Mouse (Mus musculus): ENCODE measurements around the gene Zfyve16.
A peak's percentile ranks its signal among the peaks of the same experiment; 100 is the strongest.

The Zfyve16 gene

DNA sequence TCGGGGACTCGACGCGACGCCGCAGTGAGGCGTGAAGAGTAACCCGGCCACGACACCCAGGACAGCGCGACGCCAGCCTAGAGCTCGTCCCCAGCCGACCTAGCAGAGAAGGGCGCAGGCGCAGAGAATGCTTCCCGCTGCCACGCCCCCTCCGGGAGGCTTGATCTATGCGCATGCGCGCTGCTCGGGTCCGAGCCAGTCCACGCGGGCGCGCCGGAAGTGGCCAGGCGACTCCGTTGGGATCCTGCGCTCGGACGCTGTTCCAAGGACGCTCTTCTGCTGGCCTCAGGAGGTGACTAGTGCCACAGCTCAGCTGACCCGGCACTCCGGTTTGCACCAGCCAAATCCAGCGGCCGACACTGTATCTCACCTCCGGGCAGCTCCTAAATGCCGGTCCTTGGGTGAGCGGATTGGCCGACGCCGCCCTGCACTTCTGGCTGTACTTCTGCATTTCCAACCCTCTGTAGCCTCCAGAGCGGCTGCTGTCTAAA is at the start of gene Zfyve16:
Gene Zfyve16, minus strand, starts transcription at position 148 of the 491 bp plus-strand sequence.
- peak; percentile 95 for DNase-seq (ENCODE audit: low spot score)

DNA sequence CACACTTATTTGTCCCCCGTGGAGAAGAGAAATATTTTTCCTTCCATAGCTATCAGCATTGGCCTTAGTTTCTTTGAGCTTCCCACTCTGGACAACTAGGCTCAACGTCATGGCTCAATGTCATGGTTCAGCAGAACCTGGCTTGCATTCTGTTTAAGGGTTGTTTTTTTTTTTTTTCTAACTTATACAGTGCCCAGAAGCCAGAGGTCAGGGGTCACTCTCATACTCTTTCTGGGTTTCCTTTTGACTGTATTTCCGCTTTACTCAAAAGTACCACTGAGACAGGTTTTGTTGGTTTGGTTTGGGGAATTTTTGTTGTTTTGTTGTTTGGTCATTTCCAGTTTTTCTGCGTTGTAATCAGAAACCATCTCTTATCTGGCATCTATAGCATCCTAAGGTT is 47.5 kb upstream of the Zfyve16 start:
- DNase-seq (ENCODE audit: low spot score) = no peak

DNA sequence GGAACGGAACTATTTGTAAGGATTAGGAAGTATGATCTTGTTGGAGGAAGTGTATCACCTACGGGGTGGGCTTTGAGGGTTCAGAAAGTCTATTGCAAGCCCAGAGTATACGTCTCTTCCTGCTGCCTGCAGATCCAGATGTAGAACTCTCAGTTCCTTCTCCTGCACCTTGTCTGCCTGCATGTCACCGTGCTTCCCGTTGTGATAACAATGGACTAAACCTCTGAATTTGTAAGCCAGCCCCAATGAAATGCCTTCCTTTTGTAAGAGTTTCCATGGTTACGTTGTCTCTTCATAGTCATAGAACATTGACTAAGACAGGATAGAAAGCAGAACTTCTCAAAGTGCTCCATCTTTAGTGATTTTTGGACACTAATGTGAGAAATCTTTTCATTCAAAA is 46.0 kb upstream of the Zfyve16 start:
- no peak for DNase-seq (ENCODE audit: low spot score)

DNA sequence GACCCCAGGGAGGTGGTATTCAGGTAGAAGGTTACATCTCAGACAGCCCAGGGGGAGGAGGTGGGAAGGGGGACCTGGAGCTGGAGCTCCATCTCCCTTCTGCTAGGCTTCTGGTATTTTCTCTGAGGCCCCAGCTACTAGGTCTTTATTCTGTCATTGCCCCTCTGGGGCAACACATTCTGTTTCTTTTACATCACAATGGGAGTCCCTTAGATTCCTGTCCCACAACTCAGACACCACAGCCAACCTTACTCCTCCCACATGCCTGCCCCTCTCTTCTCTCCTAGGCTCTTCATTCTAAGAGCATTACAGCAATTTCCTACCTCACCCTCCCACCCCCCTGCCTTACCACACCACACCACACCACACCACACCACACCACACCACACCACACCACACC is 45.4 kb upstream of the Zfyve16 start, which contains the start of gene Spz1:
Gene Spz1, minus strand, starts transcription at position 101 of the 400 bp plus-strand sequence.
- DNase-seq (ENCODE audit: low spot score) = no peak

DNA sequence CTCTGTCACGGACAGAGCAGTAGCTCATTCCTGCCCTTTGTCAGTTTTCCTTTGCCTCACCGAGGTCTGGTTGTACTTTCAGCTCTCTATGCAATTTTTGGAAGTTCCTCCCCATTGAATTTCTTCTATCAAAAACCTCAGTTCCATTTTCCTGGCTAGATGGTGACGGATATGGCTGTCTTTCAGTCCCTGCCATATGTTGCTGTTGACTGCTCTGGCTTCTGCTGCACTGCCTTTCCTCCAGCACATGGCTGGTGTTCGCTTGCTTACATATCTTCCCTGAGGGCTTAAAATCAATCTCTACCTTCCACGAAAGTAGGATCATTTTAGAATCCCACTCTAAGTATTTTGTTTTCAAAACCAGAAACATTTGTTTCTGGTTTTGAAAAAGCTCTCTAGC is 28.8 kb upstream of the Zfyve16 start:
- no peak for DNase-seq (ENCODE audit: low spot score)

DNA sequence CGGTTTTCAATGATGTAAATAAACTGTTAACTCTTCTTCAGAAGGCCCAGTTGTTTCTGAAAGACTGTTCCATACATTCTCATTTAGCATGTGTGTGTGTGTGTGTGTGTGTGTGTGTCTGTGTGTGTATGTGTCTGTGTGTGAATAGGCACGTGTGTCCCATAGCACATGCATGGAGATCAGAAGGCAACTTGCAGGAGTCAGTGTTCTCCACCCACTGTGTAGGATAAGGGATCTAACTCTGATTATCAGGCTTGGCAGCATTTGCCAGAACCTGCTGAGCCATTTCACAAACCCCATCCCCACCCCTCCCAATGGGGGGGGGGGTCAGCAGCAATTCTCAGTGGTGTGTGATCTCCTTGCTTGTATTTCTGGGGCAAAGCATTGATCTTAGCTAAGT is 26.6 kb upstream of the Zfyve16 start:
- no peak for DNase-seq (ENCODE audit: low spot score)

DNA sequence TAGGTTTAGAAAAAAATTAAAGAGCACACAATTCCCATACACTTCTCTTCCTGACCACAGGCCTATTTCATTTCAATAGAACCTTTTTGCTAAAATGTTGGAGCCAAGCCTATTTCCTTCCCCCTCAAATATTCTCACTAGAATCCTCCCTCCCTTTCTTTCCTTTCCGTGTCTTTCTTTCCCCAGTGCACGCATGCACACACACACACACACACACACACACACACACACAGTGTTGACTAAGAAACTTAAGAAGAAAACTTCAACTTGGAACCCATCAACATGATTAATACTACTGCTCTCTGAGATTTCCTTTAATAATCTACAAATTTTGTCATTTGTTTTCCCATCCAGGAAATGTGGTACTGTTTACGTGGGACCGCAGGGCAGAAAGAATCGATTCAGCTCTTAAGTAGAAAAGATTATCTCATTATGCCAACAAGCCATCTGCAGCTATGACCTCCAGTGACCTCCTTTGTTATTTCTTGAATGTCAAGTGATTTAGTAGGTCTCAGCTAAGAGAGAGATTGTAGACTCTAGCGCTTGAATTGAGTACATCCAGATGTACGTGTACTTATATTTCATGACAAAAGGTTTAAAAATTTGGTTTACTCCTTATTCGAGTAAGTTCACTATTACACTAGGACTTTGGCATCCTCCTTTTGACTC is 25.9 kb upstream of the Zfyve16 start:
- DNase-seq (ENCODE audit: low spot score) = no peak

DNA sequence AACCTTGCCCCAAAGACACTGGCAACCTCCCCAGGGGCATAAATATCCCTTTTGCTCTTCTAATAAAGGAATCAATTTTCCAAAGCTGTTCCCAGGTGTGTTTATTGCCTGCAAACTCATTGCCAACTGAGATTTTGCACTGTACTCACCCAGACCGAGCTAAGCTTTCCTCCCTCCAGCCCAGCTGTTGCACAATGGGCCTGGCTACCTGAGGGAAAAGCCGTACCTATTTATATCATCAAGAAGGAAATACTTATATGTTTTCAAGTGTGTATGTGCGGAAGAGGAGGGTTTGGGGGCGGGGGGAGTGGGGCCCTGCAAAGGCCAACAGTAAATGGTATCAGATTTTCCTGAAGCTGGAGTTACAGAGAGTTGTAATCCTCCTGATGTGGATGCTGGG is 16.4 kb upstream of the Zfyve16 start:
- DNase-seq (ENCODE audit: low spot score) = no peak

DNA sequence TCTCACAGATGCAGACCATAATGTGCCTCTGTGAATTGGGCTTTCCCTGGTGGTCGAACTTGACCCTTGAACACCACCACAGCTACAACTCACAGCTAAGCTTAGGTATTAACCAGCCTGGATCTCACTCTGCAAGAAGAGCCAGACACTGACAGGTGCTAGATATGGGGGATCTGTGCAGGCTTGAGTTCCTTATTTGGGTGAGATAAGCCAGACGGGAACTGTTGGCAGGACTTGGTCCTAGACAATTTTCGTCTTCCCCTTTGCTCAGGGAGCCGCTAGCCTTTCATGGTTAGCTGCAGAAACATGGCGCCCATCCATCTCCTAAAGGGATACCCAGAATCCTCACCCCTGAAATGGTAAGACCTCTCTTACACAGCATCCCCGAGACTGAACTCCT is 10.3 kb upstream of the Zfyve16 start:
- DNase-seq (ENCODE audit: low spot score) = no peak

DNA sequence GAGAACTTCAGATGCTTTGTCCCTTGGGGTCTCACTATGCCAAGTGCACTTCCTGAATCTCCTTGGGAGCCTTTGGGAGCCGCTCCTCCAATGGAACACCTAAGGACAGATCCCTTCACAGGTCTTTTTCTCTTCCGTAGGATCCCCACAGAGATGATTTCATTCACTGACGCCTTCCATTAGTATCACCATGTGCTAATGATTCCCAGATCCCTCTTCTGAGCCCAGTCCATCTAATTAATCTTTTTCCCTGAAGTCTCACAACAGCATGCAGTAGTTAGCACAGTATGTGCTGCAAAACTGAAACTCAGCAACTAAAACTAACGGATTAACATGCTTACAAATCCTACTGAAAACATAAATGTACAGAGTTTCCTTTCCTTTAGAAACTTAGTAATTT is 8.5 kb upstream of the Zfyve16 start:
- DNase-seq (ENCODE audit: low spot score) = no peak

DNA sequence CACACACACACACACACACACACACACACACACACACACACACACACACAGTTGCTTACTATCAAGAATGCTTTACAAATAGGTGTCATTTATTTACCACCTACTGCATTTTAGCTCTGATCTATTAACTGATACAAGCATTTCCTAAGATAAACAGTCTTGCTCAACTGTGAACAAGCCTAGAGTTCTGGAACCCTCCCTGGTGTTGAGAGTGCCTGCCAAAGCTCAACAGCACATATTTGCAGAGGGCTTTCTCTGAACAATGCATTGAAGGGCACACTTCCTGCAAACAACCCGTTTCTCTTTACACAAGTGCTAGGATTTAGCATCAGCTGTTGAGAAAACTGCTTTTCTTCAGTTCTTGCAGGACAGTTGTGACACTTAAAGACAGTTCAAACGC is 3.1 kb upstream of the Zfyve16 start:
- DNase-seq (ENCODE audit: low spot score) = peak; percentile 50

DNA sequence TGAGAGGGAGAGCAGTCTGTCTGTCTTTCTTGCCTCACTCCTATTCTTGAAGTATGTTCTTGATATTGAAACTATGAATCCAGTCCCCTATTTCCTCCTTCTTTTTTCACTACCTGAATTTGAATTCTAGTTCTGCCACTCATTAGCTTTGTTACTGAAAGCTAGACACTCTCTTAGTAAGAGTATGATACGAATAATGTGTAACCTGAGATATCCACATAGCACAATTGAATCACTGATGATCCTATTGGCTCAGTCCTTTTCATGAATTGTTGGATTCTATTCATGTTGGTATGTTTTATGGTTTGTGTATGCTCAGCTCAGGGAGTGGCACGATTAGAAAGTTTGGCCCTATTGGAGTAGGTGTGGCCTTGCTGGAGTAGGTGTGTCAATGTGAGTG is 1.5 kb upstream of the Zfyve16 start:
- no peak for DNase-seq (ENCODE audit: low spot score)

DNA sequence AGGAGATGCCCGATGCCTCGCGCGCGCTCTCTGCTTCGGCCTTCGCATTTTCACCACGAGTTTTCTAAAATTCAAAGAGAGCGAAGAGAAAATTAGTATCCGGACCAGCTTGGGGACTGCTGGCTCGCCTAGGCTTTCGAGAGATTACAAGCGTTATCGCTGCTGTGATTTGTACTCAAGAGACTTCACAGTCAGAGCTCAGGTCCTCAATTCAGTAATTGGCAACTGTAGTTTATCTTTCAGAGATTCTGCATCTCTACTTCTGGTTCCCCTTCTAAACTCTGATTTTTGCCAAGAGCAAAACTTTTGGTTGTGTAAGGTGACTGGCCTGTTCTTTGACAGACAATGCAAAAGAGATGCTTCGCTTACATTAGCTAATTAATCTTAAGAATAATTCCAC is 569 bp upstream of the Zfyve16 start:
- no peak for DNase-seq (ENCODE audit: low spot score)

DNA sequence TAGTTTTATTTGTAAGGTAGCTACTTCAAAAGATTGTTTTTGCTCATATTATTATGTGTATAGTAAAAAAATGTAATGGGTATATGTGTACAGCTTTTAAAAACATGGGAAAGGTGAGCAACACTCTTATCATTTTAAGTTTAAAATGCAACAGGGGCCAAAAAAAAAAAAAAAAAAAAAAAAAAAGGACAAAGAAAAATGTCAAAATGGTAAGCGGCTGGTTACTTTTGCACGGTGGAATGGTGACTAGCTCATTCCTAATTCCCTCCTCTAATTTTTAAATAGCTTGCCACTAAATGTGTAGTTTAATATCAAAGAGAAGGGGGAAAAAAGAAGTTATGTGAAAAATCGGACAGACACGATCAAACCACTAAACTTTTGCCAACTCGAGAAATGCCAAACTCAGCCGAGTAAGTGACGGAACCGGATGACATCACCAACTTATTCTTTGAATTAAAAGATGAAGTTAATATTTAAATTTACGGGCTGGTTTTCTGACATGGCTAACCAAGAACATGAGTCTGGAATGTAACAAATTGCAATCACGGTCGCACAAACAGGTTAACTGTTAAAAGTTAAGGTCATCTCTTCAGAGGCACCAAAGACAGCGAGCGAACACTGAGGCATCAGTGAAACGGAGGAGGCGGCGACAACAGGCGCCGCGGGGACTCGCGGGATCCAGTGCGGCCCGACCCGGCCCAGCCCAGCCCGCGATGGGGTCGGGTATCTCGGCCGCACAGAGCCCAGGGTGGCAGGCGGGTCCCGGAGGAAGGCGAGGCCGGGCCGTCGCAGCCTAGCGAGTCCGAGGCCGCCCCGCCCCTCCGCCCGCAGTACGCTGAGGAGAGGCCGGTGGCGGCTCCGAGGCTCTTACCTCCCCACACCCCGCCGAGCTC is 594 bp downstream of the Zfyve16 start:
- no peak for DNase-seq (ENCODE audit: low spot score)

DNA sequence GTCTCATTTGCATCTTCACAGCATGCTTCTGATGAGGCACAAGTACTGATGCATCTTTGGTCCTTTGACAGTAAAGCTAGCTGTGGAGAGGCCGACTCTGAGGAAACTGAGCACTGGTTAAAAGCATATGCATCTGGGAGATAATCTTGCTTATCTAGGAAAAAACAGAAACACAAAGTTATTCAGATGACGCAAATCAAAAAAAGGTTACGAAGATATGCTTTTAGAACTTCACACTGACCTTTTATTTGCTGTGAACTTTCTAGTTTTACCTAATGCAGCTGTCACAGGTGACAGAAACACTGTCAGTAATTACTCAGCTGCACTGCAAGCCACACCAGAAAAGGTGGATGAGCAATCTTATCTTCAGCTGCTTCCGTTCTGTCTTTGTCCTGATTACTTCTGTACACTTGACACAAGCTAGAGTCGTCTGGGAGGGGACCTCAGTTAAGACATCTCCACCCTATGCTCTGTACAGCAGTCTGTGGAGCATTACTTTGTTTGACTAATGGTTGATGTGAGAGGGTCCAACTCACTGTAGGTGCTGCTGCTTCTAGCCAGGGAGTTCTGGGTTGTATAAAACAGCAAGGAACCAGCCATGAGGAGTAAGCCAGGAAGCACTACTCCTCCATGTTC is 7.4 kb downstream of the Zfyve16 start:
- DNase-seq (ENCODE audit: low spot score) = no peak

DNA sequence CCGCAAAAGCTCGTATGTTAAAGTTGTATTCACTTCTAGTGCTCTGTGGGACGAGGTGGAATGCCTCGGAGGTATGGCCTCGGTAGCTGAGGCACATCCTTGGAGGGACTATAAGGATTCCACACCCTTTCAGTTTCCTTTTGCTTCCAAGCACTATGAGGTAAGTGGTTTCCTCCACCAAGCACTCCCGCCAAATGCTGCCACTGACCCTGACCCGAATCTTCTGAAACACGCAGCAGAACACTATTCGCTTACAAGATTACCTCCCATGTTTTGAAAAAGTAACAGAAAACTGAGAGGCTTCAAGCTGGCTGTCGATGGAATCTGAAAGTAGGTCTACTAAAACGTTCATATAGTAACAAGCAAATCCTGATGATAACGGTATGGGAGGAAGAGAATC is 25.8 kb downstream of the Zfyve16 start:
- DNase-seq (ENCODE audit: low spot score) = no peak

DNA sequence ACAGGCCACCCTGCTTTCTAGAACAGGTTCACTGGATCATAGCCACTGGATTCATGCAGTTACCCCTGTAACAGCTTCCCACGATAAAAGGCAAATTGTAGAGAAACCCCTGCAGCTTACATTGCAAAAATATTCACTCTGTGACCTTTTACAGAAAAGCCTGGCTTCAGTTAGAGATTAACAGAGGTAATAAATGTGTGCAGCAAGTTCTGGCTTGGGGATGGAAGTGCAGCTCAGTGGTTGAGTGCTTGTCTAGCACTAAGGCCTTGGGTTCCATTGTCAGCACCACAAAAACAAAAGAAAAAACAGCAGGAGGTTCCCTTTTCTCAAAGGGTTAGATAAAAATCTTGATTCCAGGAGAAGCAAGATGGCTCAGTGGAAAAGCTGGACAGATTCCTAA is 38.7 kb downstream of the Zfyve16 start:
- DNase-seq (ENCODE audit: low spot score) = no peak

DNA sequence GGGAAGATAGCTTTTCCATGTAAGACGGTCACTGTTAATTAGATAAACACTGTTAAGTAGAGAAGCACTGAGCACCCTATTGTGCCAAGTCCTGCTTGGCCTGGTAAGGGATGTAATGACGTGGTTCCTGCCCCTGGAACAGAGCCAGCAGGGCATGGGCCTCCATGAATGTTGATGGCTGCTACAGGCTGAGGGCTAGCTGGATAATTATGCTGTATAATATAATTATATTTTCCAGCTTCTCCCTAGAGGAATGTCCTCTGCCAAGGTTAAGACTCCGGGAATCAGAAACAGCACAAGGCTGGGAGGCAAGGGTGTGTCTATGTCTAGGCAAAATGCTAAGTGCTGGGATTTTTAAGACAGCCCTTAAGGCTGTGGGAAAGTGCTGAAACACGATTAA is 39.9 kb downstream of the Zfyve16 start:
- no peak for DNase-seq (ENCODE audit: low spot score)

DNA sequence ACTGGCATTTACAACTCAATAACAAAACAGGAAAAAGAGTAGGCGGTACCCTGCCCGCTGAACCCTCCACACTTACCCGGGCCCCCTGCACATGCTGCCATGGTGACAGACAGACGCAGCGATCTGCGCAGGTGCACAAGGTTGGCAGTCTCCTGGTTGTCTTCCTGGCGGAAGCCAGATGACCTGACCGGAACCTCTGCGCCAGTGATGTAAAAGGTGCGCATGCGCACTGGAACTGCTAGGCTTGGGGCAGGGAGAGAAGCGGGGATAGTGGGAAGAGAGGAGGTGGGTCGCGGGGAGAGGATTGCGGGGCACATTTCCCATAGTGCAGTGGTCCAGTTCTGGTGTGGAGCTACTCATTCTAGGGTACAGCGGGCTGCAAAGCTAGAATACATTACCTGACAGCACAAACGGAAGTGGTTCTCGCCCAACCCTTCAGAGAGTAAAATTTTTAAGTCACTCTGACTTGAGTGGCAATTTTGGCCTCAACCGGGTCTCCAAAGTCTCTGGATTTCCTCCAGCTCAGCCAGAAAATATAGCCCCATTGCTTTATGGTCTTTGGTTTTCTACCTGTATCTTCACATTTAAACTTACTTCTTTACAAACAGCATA is 46.7 kb downstream of the Zfyve16 start, which contains the start of gene Fam151b:
Gene Fam151b, minus strand, starts transcription at position 164 of the 612 bp plus-strand sequence.
- peak; percentile 91 for DNase-seq (ENCODE audit: low spot score)

DNA sequence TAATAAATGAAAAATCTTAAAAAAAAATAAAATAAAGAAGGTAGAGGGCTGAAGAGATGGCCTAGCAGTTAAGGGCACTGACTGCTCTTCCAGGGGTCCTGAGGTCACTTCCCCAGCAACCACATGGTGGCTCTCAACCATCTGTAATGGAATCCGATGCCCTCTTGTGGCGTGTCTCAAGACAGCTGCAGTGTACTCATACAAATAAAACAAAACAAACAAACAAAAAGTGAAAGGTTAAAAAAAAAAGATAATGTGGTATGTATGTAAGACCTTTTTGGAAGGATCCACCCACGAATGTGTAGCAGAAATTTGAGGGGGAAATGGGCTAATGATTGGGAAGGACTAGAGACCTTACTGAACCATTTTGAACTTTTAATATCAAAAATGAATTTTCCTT is 47.3 kb downstream of the Zfyve16 start:
- peak; percentile 38 for DNase-seq (ENCODE audit: low spot score)

DNA sequence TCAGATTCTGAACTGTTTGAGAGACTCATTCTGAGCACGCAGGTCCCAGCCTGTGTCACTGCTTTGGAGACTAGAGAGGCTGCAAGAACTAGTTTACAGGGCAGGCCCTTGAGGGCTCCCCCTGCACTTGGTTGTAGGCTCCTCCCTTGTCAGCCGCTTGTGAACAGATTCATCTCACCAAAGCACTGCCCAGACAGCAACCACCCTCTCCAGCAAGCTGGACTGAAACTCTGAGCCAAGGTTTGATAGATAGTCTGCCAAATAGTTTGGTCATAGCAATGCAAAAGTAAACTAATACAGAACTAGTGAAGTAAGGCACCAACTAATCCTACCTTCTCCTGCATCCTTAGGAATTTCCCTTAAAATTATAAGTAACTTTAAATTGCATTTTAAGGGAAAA is 60.5 kb downstream of the Zfyve16 start:
- no peak for DNase-seq (ENCODE audit: low spot score)

DNA sequence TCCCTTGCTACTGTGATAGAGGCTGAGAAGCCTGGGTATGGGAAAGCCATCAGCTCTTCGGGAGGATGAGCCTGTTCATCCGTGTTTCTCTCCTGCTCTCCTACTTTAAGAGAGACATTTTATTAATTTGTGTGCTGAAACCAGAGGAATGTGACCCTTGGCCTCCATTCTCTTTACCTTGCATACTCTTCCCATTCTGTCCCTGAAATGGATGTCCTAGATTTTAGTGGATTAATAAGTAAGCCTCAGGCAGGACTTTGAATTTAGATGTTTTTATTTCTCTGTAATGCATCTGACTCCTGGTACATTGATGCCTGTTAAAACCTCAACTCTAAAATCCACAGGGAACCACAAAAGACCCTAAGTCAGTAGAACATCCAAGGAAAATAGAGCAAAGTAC is 61.3 kb downstream of the Zfyve16 start:
- DNase-seq (ENCODE audit: low spot score) = no peak

Data from yolk sac, embryonic 10.5 days (tissue).